Mouse (Mus musculus) thymus, adult 2 months (tissue): ENCODE data around the gene Fam49a.

Experiments used
- CTCF ChIP-seq: fragments of 200-500 bp; IDR thresholded peaks from 2 replicates; pipeline ENCODE4 v1.5.1; 2012; ENCODE audit warnings: mild to moderate bottlenecking, control low read depth, low read length, moderate library complexity, borderline replicate concordance; ENCODE audit not compliant: control insufficient read depth, poor library complexity, insufficient read depth; ENCODE audit errors: extremely low read depth
- POLR2A ChIP-seq: fragments of 200-500 bp; IDR thresholded peaks from 2 replicates; pipeline ENCODE4 v1.6.1; 2012; ENCODE audit warnings: mild to moderate bottlenecking, low read length, control low read depth, moderate library complexity; ENCODE audit not compliant: control insufficient read depth, poor library complexity, insufficient read depth; ENCODE audit errors: extremely low read depth

GRCm38 (mm10) chr12:12288586-12288985 is 26.6 kb downstream of the Fam49a start:
- TF ChIP-seq POLR2A (no peak), CTCF (no peak)
